Mouse (Mus musculus) hindbrain, postnatal 0 days (tissue): ENCODE results near the gene Ttc7b. TPM values are rescaled to one million over a fixed set of nuclear protein-coding genes. Genes with fewer than 3 reads are reported as not detected.

Experiments
- ATAC-seq: fragments of 200-750 bp; cut with Nextera tagmentation; 2 replicates; pipeline ENCODE4 v1.8.0; 2017; ENCODE audit warnings: mild to moderate bottlenecking, moderate TSS enrichment, moderate library complexity
- DNase-seq: peaks from one replicate; pipeline ENCODE4 v3.0.0-alpha.2; 2015; ENCODE audit warnings: low spot score
- H3K27ac ChIP-seq: fragments of 300-500 bp; sonication (generic); 2 replicates; pipeline ENCODE4 v1.5.1; 2014; ENCODE audit warnings: mild to moderate bottlenecking
- H3K27me3 ChIP-seq: fragments of 300-500 bp; sonication (generic); 2 replicates; pipeline ENCODE4 v1.6.1; 2014; ENCODE audit warnings: low read length, mixed read lengths; ENCODE audit not compliant: insufficient read depth
- H3K36me3 ChIP-seq: fragments of 300-500 bp; sonication (generic); 2 replicates; pipeline ENCODE4 v1.6.1; 2014; ENCODE audit warnings: low read length, mixed read lengths; ENCODE audit not compliant: insufficient read depth
- H3K4me1 ChIP-seq: fragments of 300-500 bp; sonication (generic); 2 replicates; pipeline ENCODE4 v1.6.1; 2014; ENCODE audit warnings: antibody characterized with exemption, low read length, mixed read lengths; ENCODE audit not compliant: insufficient read depth
- H3K4me2 ChIP-seq: fragments of 300-500 bp; sonication (generic); 2 replicates; pipeline ENCODE4 v1.6.1; 2014; ENCODE audit warnings: low read depth, mild to moderate bottlenecking, low read length, moderate library complexity, mixed read lengths
- H3K4me3 ChIP-seq: fragments of 300-500 bp; sonication (generic); 2 replicates; pipeline ENCODE4 v1.5.1; 2014; ENCODE audit warnings: low read length
- H3K9ac ChIP-seq: fragments of 300-500 bp; sonication (generic); replicated peaks from 2 replicates; pipeline ENCODE4 v1.6.1; 2014; ENCODE audit warnings: mild to moderate bottlenecking, low read length, moderate library complexity, mixed read lengths
- H3K9me3 ChIP-seq: fragments of 300-500 bp; sonication (generic); 2 replicates; pipeline ENCODE4 v1.6.1; 2016; ENCODE audit warnings: low read length, mixed read lengths
- CTCF ChIP-seq: IDR thresholded peaks from 2 replicates; pipeline ENCODE4 v1.5.1; 2016; ENCODE audit warnings: antibody characterized with exemption, control low read depth, low read depth
- WGBS: fragments of 180-500 bp; shearing (Covaris S2); extraction: QIAGEN DNeasy Blood & Tissue Kit; methylation state at CpG from one replicate; pipeline ENCODE4 v1.1.7; 2014; 5-methylcytosine and 5-hydroxymethylcytosine counted together
- polyA plus RNA-seq: library from polyadenylated mRNA; unstranded; fragments of >200 nt; fragmentation: Nextera tagmentation; extraction: Ambion mirVana; gene quantifications from 2 replicates; pipeline ENCODE4 v1.2.1, GENCODE M21; 2015
- total RNA-seq: library from RNA; depleted of rRNA; stranded (reverse); fragments of >200 nt; gene quantifications from 2 replicates; pipeline ENCODE4 v1.2.3, GENCODE M21; 2014

Ttc7b gene
- total and polyA plus RNA-seq, 2 experiments from 2014 or later = 8.6 to 51.2 TPM

DNA sequence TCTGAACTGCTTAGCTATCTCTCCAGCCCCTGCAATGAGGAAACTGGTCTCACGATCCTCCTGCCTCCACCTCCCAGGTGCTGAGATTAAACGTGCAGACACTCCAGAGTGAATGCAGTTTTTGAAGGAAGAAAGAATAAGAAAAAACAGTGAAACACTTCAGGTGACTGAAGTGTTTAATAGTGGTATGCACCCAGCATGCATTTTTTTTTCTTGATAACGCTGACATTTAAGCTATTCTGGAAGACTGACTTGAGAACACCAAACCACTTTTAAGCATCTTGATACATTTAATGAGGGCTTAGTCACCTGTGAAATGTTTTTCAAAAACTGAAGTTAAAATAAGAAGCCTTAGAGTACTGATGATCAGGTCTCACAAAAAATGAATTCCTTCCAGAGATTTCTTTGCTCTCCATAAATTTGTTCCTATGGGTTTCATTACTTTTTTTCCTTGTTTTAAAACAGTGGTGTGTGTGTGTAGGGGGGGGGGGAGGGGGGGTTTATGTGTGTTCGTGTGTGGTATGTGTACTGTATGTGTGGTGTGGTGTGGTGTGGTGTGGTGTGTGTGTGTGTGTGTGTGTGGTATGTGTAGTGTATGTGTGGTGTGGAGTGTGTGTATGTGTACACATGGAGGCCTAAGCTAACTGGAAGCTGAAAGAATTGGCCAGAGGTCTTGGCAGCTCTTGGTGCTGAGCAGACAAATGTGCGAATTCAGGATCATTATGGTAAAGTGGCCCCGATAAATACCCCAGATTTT lies 23.0 kb upstream of the Ttc7b start:
- ATAC-seq (no peak), DNase-seq (no peak)
- Histone ChIP-seq H3K9me3 (no peaks in the 10 kb centered on the region), H3K4me3 (no peak overlapping the region), H3K36me3 (no peaks in the 10 kb centered on the region), H3K9ac (no peak overlapping the region), H3K27ac (no peak overlapping the region), H3K4me1 (no peaks in the 10 kb centered on the region), H3K27me3 (no peaks in the 10 kb centered on the region), H3K4me2 (no peak overlapping the region)
- no peak for TF ChIP-seq CTCF
- WGBS = 82% methylated on average over 6 of the region's 6 CpGs

GRCm38 (mm10) chr12:100542494-100542893 lies 21.9 kb upstream of the Ttc7b start:
- Histone ChIP-seq H3K4me3 (no peak overlapping the region), H3K36me3 (no peaks in the 10 kb centered on the region), H3K9ac (no peak overlapping the region), H3K4me1 (no peaks in the 10 kb centered on the region), H3K4me2 (no peak overlapping the region), H3K27me3 (no peaks in the 10 kb centered on the region), H3K27ac (no peak overlapping the region), H3K9me3 (no peaks in the 10 kb centered on the region)
- ATAC-seq (no peak), DNase-seq (no peak)
- TF ChIP-seq CTCF = no peak
- 91% methylated on average over 6 of the region's 6 CpGs for WGBS

GRCm38 (mm10) chr12:100542076-100542475 lies 21.4 kb upstream of the Ttc7b start:
- H3K36me3 ChIP-seq = no peaks in the 10 kb centered on the region

DNA sequence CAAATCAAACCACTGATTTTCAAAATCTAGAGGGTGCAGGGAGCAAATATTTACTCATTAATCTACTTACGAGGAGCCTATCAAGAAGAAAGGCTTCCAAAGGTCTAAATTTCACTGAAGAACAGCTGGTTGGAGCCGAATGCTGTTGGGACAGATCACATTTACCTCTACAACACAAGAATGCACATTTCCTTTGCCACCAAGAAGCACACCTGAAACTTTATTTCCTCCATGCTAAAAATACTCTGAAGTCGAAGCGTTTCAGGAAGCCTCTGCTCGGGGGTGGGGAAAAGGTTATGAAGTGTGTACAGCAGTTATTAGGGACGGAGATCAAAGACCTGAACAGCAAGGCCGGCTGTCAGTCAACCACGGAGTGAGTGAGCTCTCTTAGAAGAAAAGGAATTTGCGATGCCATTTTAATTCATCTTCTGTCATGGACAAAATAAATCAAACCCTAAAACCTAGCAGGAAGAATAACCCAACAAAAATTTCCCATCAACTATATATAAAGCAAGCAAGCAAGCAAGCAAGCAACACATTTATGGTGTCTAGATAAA lies 18.6 kb upstream of the Ttc7b start:
- Histone ChIP-seq H3K27me3 (no peaks in the 10 kb centered on the region), H3K9me3 (no peaks in the 10 kb centered on the region), H3K36me3 (no peaks in the 10 kb centered on the region), H3K4me2 (no peak overlapping the region), H3K27ac (peak overlapping the region; percentile 45; the same call in 1 of the 2 replicates), H3K9ac (no peak overlapping the region), H3K4me3 (no peak overlapping the region), H3K4me1 (no peaks in the 10 kb centered on the region)
- WGBS = 65% methylated on average over 9 of the region's 9 CpGs
- TF ChIP-seq CTCF = no peak
- ATAC-seq = no peak
- no peak for DNase-seq

More at GRCm38 (mm10) chr12:100542076-100542475, 21.4 kb upstream of the Ttc7b start:
- no peak for TF ChIP-seq CTCF
- 66% methylated on average over 3 of the region's 3 CpGs for WGBS
- Histone ChIP-seq H3K27ac (no peak overlapping the region), H3K9ac (no peak overlapping the region), H3K4me3 (no peak overlapping the region), H3K27me3 (no peaks in the 10 kb centered on the region), H3K9me3 (no peaks in the 10 kb centered on the region), H3K4me2 (no peak overlapping the region), H3K4me1 (no peaks in the 10 kb centered on the region)
- no peak for DNase-seq
- ATAC-seq = no peak

GRCm38 (mm10) chr12:100538445-100539157 lies 18.0 kb upstream of the Ttc7b start:
- DNase-seq (no peak), ATAC-seq (no peak)
- Histone ChIP-seq H3K4me1 (no peaks in the 10 kb centered on the region), H3K9ac (no peak overlapping the region), H3K27ac (peak overlapping the region; percentile 45; the same call in 1 of the 2 replicates), H3K4me3 (no peak overlapping the region), H3K36me3 (no peaks in the 10 kb centered on the region), H3K27me3 (no peaks in the 10 kb centered on the region), H3K4me2 (no peak overlapping the region), H3K9me3 (no peaks in the 10 kb centered on the region)
- 63% methylated on average over 7 of the region's 7 CpGs for WGBS
- TF ChIP-seq CTCF = no peak

- no peak overlapping the region for H3K4me3 ChIP-seq
- no peaks in the 10 kb centered on the region for H3K27me3 ChIP-seq
- ATAC-seq (no peak), DNase-seq (no peak)
- no peak overlapping the region for H3K9ac ChIP-seq
- H3K27ac ChIP-seq = no peak overlapping the region
- H3K9me3 ChIP-seq = no peaks in the 10 kb centered on the region
- no peaks in the 10 kb centered on the region for H3K36me3 ChIP-seq
- 91% methylated on average over 11 of the region's 11 CpGs for WGBS
- no peak for TF ChIP-seq CTCF
- H3K4me1 ChIP-seq = no peaks in the 10 kb centered on the region
- H3K4me2 ChIP-seq = no peak overlapping the region
Measured at GRCm38 (mm10) chr12:100537091-100537490, 16.5 kb upstream of the Ttc7b start.
